Mouse (Mus musculus): Measurements from ENCODE around the gene Urgcp.

GRCm38 (mm10) chr11:5797371-5797770 lies 35.2 kb upstream of the Urgcp start:
- TF ChIP-seq E2F4 (IDR thresholded peaks at IDR 0.05; ENCODE audit: insufficient read depth) (no peak), POLR2AphosphoS2 (IDR thresholded peaks at IDR 0.05; ENCODE audit: insufficient read length, low read depth) (no peak), POLR2A (IDR thresholded peaks at IDR 0.05; ENCODE audit: insufficient read length, low read depth) (no peak), USF1 (IDR thresholded peaks at IDR 0.05; ENCODE audit: low read depth) (no peak)
